Mouse (Mus musculus): ENCODE results near the gene Nt5c2.
"Not testable (repeated sequence)": the region's sequence is repeated elsewhere in the genome, so short reads cannot be mapped to it uniquely, and the experiment has no call there.

Nt5c2 gene

GRCm38 (mm10) chr19:47016487-47016886 is 1.5 kb upstream of the Nt5c2 start:
- DNase-seq (ENCODE audit: low spot score) = no peak

GRCm38 (mm10) chr19:47015965-47016364 is 1.0 kb upstream of the Nt5c2 start:
- DNase-seq (ENCODE audit: low spot score) = no peak

GRCm38 (mm10) chr19:47015396-47015795 is 443 bp upstream of the Nt5c2 start:
- DNase-seq (ENCODE audit: low spot score) = no peak

GRCm38 (mm10) chr19:47014159-47014446 is 850 bp downstream of the Nt5c2 start:
- no peak for DNase-seq (ENCODE audit: low spot score)

GRCm38 (mm10) chr19:47013340-47014158 is 1.4 kb downstream of the Nt5c2 start:
- no peak for DNase-seq (ENCODE audit: low spot score)

- DNase-seq (ENCODE audit: low spot score) = no peak
These were observed 2.3 kb downstream of the Nt5c2 start for GRCm38 (mm10) chr19:47012521-47013130.

- no peak for DNase-seq (ENCODE audit: low spot score)
These were observed 5.0 kb downstream of the Nt5c2 start for GRCm38 (mm10) chr19:47009943-47010342.

GRCm38 (mm10) chr19:47009420-47009819 is 5.5 kb downstream of the Nt5c2 start:
- DNase-seq (ENCODE audit: low spot score) = no peak

- DNase-seq (ENCODE audit: low spot score) = no peak
These were observed 8.6 kb downstream of the Nt5c2 start for GRCm38 (mm10) chr19:47006321-47006720.

- DNase-seq (ENCODE audit: low spot score) = no peak
These were observed 9.1 kb downstream of the Nt5c2 start for GRCm38 (mm10) chr19:47005873-47006272.

- DNase-seq (ENCODE audit: low spot score) = no peak
These were observed 11.0 kb downstream of the Nt5c2 start for GRCm38 (mm10) chr19:47003742-47004511.

GRCm38 (mm10) chr19:47000357-47000756 is 14.6 kb downstream of the Nt5c2 start:
- not testable (repeated sequence) for DNase-seq (ENCODE audit: low spot score)

- DNase-seq (ENCODE audit: low spot score) = no peak
These were observed 15.2 kb downstream of the Nt5c2 start for GRCm38 (mm10) chr19:46999753-47000152.

GRCm38 (mm10) chr19:46998953-46999352 is 16.0 kb downstream of the Nt5c2 start:
- no peak for DNase-seq (ENCODE audit: low spot score)

GRCm38 (mm10) chr19:46998168-46998870 is 16.6 kb downstream of the Nt5c2 start:
- DNase-seq (ENCODE audit: low spot score) = no peak

- DNase-seq (ENCODE audit: low spot score) = no peak
These were observed 18.9 kb downstream of the Nt5c2 start for GRCm38 (mm10) chr19:46996095-46996494.

GRCm38 (mm10) chr19:46992329-46992728 is 22.6 kb downstream of the Nt5c2 start:
- not testable (repeated sequence) for DNase-seq (ENCODE audit: low spot score)

GRCm38 (mm10) chr19:46991145-46991544 is 23.8 kb downstream of the Nt5c2 start:
- no peak for DNase-seq (ENCODE audit: low spot score)

- not testable (repeated sequence) for DNase-seq (ENCODE audit: low spot score)
These were observed 24.3 kb downstream of the Nt5c2 start for GRCm38 (mm10) chr19:46990625-46991024.

GRCm38 (mm10) chr19:46990153-46990518 is 24.8 kb downstream of the Nt5c2 start:
- no peak for DNase-seq (ENCODE audit: low spot score)

- DNase-seq (ENCODE audit: low spot score) = no peak
These were observed 25.3 kb downstream of the Nt5c2 start for GRCm38 (mm10) chr19:46989479-46990152.

Data from left cerebral cortex, adult 11 months (tissue).